Mouse (Mus musculus): ENCODE results near the gene Gm20498. TPM values are rescaled to one million over a fixed set of nuclear protein-coding genes. Genes with fewer than 3 reads are reported as not detected.
"Not testable (repeated sequence)": the region's sequence is repeated elsewhere in the genome, so short reads cannot be mapped to it uniquely, and the experiment has no call there.

Gene Gm20498
- polyA plus RNA-seq (2012; rRNA removed): 14.5 and 21.3 TPM in 2 replicates

GRCm38 (mm10) chr12:81532316-81533028 lies at the start of gene Gm20498, which contains the start of gene Synj2bp:
Gm20498 (minus strand) TSS chr12:81532905.
Synj2bp (minus strand) TSS chr12:81532911.
- Histone ChIP-seq H3K36me3 (ENCODE audit: control insufficient read depth, insufficient read depth, low read length) (no peaks in the 10 kb centered on the region), H3K27me3 (replicated peaks; ENCODE audit: control insufficient read depth, insufficient read depth, low read length) (no peaks in the 10 kb centered on the region), H3K4me1 (ENCODE audit: control insufficient read depth, insufficient read depth, low read length) (peaks cover 6% of the 10 kb centered on the region; the same call in 1 of the 2 replicates), H3K4me3 (ENCODE audit: insufficient read depth, low read depth, low read length) (peak within 1 kb of the TSS; percentile 88), H3K27ac (ENCODE audit: insufficient read depth, low read depth, low read length) (peak within 1 kb of the TSS; percentile 87)
- DNase-seq: peak; percentile 94
- TF ChIP-seq CTCF (conservative IDR thresholded peaks at IDR 0.05; ENCODE audit: insufficient read depth, insufficient read length, low read depth, low read length) (no peak), POLR2A (IDR thresholded peaks at IDR 0.05; ENCODE audit: low read depth, low read length) (no peak)
- under 1% methylated on average over 46 of the region's 46 CpGs for WGBS

DNA sequence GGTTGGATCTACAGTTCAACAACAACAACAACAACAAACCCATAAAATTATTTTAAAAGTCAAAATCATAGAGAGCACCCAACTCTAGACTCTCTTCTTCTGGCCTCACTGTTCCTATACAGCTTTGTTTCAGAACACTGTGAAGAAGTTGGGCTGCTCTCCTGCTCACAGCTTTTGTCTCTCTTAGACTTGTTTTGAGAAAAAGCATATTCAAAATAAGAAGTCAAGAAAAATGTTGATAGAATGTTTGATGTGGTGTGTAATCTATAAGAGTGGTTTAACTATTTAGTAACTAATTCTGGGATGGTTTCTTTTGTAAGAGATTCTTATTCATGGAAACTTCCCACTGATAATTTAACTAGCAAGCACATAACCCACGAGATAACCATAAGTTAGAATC lies 35.7 kb upstream of the Gm20498 start, which contains the start of gene Adam21:
Gene Adam21 (minus strand): TSS at position 101 of the 400 bp plus-strand sequence.
- no peak for DNase-seq
- TF ChIP-seq CTCF (conservative IDR thresholded peaks at IDR 0.05; ENCODE audit: insufficient read depth, insufficient read length, low read depth, low read length) (no peak), POLR2A (IDR thresholded peaks at IDR 0.05; ENCODE audit: low read depth, low read length) (no peak)
- H3K36me3 ChIP-seq (ENCODE audit: control insufficient read depth, insufficient read depth, low read length): no peaks in the 10 kb centered on the region
- H3K4me1 ChIP-seq (ENCODE audit: control insufficient read depth, insufficient read depth, low read length): no peaks in the 10 kb centered on the region
- H3K27me3 ChIP-seq (replicated peaks; ENCODE audit: control insufficient read depth, insufficient read depth, low read length): no peaks in the 10 kb centered on the region
- 80% methylated on average over 1 of the region's 1 CpGs for WGBS
- no peak within 1 kb of the TSS for H3K27ac ChIP-seq (ENCODE audit: insufficient read depth, low read depth, low read length)
- H3K4me3 ChIP-seq (ENCODE audit: insufficient read depth, low read depth, low read length): no peak within 1 kb of the TSS

DNA sequence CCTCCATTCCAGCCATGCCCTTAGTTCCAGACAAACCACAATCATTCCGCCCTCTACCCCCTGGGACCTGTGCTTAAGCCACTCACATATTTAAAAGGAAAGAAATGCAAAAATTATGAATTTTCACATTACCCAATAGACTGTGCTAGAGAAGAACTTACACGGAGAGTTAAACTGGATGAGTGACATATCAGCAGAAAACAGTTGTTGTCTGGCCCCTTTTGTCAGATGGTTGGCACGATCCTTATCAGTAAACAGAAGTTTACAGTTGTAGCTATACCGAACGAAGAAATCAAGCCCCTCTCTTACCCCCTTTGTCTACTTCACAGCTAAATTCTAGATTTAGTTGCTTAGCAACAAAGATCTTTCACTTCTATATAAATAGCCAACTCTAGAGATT lies 35.2 kb upstream of the Gm20498 start:
- H3K27me3 ChIP-seq (replicated peaks; ENCODE audit: control insufficient read depth, insufficient read depth, low read length): no peaks in the 10 kb centered on the region
- no peak overlapping the region for H3K4me3 ChIP-seq (ENCODE audit: insufficient read depth, low read depth, low read length)
- no peaks in the 10 kb centered on the region for H3K36me3 ChIP-seq (ENCODE audit: control insufficient read depth, insufficient read depth, low read length)
- 89% methylated on average over 5 of the region's 5 CpGs for WGBS
- no peak for DNase-seq
- no peaks in the 10 kb centered on the region for H3K4me1 ChIP-seq (ENCODE audit: control insufficient read depth, insufficient read depth, low read length)
- no peak overlapping the region for H3K27ac ChIP-seq (ENCODE audit: insufficient read depth, low read depth, low read length)
- no peak for TF ChIP-seq POLR2A (IDR thresholded peaks at IDR 0.05; ENCODE audit: low read depth, low read length)
- TF ChIP-seq CTCF (conservative IDR thresholded peaks at IDR 0.05; ENCODE audit: insufficient read depth, insufficient read length, low read depth, low read length): no peak

DNA sequence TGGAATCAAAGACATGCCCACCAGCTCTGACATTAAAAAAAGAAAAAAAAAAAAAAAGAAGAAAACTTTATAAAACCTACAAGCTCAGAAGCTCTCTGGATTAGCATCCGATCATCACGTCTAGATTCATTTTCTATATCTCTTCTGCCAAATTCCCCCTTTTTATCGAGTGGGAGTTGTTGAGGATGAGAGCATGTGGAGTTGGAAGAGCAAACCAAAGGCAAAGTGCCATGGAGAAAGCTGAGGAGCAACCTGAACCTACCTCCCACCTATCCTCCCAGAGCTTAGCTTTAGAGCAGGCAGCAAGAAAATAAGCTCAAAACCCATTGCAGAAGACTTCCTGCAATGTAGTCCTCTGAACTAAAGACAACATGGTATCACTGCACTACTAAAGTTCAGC lies 31.5 kb upstream of the Gm20498 start:
- Histone ChIP-seq H3K4me3 (ENCODE audit: insufficient read depth, low read depth, low read length) (no peak overlapping the region), H3K36me3 (ENCODE audit: control insufficient read depth, insufficient read depth, low read length) (no peaks in the 10 kb centered on the region), H3K4me1 (ENCODE audit: control insufficient read depth, insufficient read depth, low read length) (no peaks in the 10 kb centered on the region), H3K27me3 (replicated peaks; ENCODE audit: control insufficient read depth, insufficient read depth, low read length) (no peaks in the 10 kb centered on the region), H3K27ac (ENCODE audit: insufficient read depth, low read depth, low read length) (no peak overlapping the region)
- no peak for TF ChIP-seq POLR2A (IDR thresholded peaks at IDR 0.05; ENCODE audit: low read depth, low read length)
- TF ChIP-seq CTCF (conservative IDR thresholded peaks at IDR 0.05; ENCODE audit: insufficient read depth, insufficient read length, low read depth, low read length): no peak
- WGBS: 98% methylated on average over 3 of the region's 3 CpGs
- no peak for DNase-seq

DNA sequence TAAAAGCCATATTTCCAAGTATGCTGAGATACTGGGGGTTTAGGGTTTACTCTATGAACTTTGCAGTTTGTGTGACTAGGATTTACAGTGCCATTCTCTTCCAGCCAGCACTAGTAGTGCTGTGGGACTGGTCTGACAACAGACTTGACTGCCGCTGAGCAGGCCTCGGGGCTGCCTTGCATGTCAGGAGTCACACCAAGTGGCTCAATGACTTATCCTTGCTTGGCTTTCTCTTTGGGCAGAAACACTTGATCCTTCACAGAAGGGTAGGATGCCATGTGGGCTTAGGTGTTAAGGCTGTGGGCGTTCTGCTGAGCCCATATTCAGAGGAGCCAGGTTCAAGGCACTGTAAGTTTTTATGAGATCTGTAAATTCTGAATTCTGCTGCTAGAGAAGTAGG lies 16.6 kb upstream of the Gm20498 start:
- TF ChIP-seq CTCF (conservative IDR thresholded peaks at IDR 0.05; ENCODE audit: insufficient read depth, insufficient read length, low read depth, low read length): no peak
- TF ChIP-seq POLR2A (IDR thresholded peaks at IDR 0.05; ENCODE audit: low read depth, low read length): no peak
- no peaks in the 10 kb centered on the region for H3K4me1 ChIP-seq (ENCODE audit: control insufficient read depth, insufficient read depth, low read length)
- H3K36me3 ChIP-seq (ENCODE audit: control insufficient read depth, insufficient read depth, low read length): no peaks in the 10 kb centered on the region
- H3K4me3 ChIP-seq (ENCODE audit: insufficient read depth, low read depth, low read length): no peak overlapping the region
- WGBS: 86% methylated on average over 3 of the region's 3 CpGs
- no peak for DNase-seq
- H3K27ac ChIP-seq (ENCODE audit: insufficient read depth, low read depth, low read length): no peak overlapping the region
- H3K27me3 ChIP-seq (replicated peaks; ENCODE audit: control insufficient read depth, insufficient read depth, low read length): no peaks in the 10 kb centered on the region

DNA sequence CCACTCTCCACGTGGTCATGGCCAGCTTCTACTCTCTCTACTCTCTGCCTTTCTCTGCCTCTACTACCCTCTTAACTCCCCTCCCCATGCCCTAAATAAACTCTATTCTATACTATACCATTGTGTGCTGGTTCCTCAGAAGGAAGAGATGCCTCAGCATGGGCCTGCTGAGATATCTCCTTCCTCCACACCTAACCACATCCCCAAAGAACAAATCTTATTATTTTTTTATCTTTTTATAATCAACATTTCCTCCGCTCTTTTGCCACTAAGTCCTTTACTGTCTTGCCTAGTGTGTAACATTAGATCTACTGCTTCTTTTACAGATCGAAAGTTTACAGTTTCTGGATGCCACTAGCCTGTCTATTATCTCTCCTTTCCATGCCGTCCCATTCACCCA lies 14.5 kb upstream of the Gm20498 start:
- WGBS: 71% methylated on average over 4 of the region's 4 CpGs
- no peak overlapping the region for H3K27ac ChIP-seq (ENCODE audit: insufficient read depth, low read depth, low read length)
- no peaks in the 10 kb centered on the region for H3K4me1 ChIP-seq (ENCODE audit: control insufficient read depth, insufficient read depth, low read length)
- TF ChIP-seq POLR2A (IDR thresholded peaks at IDR 0.05; ENCODE audit: low read depth, low read length) (no peak), CTCF (conservative IDR thresholded peaks at IDR 0.05; ENCODE audit: insufficient read depth, insufficient read length, low read depth, low read length) (no peak)
- H3K27me3 ChIP-seq (replicated peaks; ENCODE audit: control insufficient read depth, insufficient read depth, low read length): no peaks in the 10 kb centered on the region
- DNase-seq: no peak
- no peak overlapping the region for H3K4me3 ChIP-seq (ENCODE audit: insufficient read depth, low read depth, low read length)
- no peaks in the 10 kb centered on the region for H3K36me3 ChIP-seq (ENCODE audit: control insufficient read depth, insufficient read depth, low read length)

- H3K4me1 ChIP-seq (ENCODE audit: control insufficient read depth, insufficient read depth, low read length): peaks cover 6% of the 10 kb centered on the region; the same call in 1 of the 2 replicates
- H3K27me3 ChIP-seq (replicated peaks; ENCODE audit: control insufficient read depth, insufficient read depth, low read length): no peaks in the 10 kb centered on the region
- peak overlapping the region; percentile 88 for H3K4me3 ChIP-seq (ENCODE audit: insufficient read depth, low read depth, low read length)
- DNase-seq: no peak
- 21% methylated on average over 4 of the region's 4 CpGs for WGBS
- TF ChIP-seq POLR2A (IDR thresholded peaks at IDR 0.05; ENCODE audit: low read depth, low read length) (no peak), CTCF (conservative IDR thresholded peaks at IDR 0.05; ENCODE audit: insufficient read depth, insufficient read length, low read depth, low read length) (no peak)
- no peaks in the 10 kb centered on the region for H3K36me3 ChIP-seq (ENCODE audit: control insufficient read depth, insufficient read depth, low read length)
- no peak overlapping the region for H3K27ac ChIP-seq (ENCODE audit: insufficient read depth, low read depth, low read length)
Observed at GRCm38 (mm10) chr12:81533029-81533419, 319 bp upstream of the Gm20498 start.

GRCm38 (mm10) chr12:81530587-81530986 lies 2.1 kb downstream of the Gm20498 start:
- WGBS: 78% methylated on average over 8 of the region's 8 CpGs
- not testable (repeated sequence) for H3K27ac ChIP-seq (ENCODE audit: insufficient read depth, low read depth, low read length); DNase-seq; H3K4me3 ChIP-seq (ENCODE audit: insufficient read depth, low read depth, low read length); H3K27me3 ChIP-seq (replicated peaks; ENCODE audit: control insufficient read depth, insufficient read depth, low read length); H3K4me1 ChIP-seq (ENCODE audit: control insufficient read depth, insufficient read depth, low read length); H3K36me3 ChIP-seq (ENCODE audit: control insufficient read depth, insufficient read depth, low read length)

DNA sequence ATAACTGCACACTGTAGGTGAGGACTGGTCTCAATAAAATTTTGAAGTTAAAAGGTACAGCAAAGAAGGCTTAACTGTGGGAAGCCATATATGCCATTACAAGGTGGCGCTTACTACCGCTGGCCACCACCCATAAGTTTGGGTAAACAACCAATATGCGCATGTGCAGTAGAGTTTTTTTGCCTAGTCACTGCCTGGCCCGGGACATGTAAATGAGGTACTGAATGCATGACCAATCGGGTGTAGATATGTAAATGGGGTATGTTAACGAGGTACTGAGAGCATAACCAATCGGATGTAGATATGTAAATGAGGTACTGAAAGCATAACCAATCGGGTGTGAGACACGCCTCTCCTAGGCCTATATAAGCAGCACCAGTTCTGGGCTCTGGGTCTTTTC lies 35.8 kb downstream of the Gm20498 start:
- 97% methylated on average over 9 of the region's 9 CpGs for WGBS
- H3K4me1 ChIP-seq (ENCODE audit: control insufficient read depth, insufficient read depth, low read length); H3K36me3 ChIP-seq (ENCODE audit: control insufficient read depth, insufficient read depth, low read length); H3K27me3 ChIP-seq (replicated peaks; ENCODE audit: control insufficient read depth, insufficient read depth, low read length); DNase-seq; H3K27ac ChIP-seq (ENCODE audit: insufficient read depth, low read depth, low read length); H3K4me3 ChIP-seq (ENCODE audit: insufficient read depth, low read depth, low read length): not testable (repeated sequence)

Measured in kidney, adult 2 months (tissue).